Mouse (Mus musculus) retina, embryonic 14.5 days (tissue): ENCODE results near the gene Styk1.

ENCODE experiments used
- DNase-seq: peaks from one replicate; pipeline ENCODE4 v3.0.0-alpha.2; 2015; ENCODE audit warnings: low spot score

Gene Styk1

DNA sequence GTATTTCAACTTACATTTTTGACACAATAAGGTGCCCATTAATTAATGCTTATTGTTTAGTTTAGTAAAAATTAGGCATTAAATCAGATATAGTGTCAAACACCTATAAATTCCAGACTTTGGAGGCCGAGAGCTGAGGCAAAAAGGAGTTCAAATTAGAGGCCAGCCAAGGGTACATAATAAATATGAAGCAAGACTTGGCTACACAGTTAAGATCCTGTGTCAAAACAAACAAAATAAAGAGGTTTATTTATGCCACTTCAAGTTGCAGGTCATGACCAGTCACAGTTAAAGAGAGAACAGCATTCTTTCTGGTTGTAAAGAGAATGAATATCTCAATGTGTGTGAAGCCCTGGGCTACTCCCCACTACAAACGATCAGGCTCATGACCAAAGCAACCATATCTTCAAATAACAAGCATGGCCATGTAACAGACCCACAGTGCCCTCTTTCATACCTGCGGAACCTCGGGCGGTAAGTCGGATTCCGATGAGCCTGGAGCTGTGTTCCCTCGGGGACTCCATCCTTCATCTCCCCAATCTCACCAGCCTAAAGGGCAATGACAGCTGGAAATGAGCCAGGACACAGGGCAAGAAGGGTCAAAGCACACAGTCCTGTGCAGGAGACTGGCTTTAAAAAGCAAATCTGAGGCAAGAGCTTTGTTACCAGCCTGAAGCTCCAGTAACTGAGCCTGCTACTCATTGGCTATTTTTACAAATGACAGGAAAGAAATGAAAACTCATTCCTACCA is 16.6 kb upstream of the Styk1 start:
- no peak for DNase-seq

DNA sequence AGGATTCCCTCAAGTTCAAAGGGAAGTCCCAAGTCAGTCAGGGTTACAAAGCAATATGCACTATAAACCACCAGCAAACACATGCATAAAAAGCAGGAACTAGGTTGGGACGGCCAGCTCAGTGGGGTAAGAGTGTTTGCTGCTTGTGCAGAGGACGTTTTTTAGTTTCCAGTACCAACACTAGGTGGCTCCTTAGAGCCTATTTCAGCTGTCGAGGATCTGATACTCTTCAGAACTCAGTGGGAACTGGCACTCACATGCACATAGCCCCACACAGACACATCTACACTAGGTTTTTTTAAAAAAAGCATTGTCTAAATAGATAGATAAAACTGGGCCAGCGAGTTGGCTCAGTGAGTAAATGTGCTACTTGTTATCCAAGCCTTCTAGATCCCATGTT is 13.7 kb upstream of the Styk1 start:
- DNase-seq = peak; percentile 61

DNA sequence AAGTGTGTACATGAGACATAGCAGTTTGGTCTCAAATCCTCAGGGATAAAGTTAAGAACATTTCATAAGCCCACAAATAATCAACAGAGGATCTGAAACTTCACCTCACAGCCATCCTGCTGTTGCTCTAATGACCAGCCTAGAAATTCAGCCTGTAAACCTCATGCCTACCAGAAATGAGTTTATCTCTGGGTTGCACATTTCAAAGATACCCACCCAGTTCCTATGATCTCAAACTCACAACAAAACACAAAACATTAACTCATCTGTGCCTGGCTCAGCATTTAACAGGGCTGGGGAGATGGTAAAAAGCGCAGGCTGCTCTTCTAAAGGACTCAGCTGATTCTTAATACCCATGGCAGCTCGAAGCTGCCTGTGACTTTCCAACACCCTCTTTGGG is 11.0 kb upstream of the Styk1 start:
- DNase-seq = no peak

DNA sequence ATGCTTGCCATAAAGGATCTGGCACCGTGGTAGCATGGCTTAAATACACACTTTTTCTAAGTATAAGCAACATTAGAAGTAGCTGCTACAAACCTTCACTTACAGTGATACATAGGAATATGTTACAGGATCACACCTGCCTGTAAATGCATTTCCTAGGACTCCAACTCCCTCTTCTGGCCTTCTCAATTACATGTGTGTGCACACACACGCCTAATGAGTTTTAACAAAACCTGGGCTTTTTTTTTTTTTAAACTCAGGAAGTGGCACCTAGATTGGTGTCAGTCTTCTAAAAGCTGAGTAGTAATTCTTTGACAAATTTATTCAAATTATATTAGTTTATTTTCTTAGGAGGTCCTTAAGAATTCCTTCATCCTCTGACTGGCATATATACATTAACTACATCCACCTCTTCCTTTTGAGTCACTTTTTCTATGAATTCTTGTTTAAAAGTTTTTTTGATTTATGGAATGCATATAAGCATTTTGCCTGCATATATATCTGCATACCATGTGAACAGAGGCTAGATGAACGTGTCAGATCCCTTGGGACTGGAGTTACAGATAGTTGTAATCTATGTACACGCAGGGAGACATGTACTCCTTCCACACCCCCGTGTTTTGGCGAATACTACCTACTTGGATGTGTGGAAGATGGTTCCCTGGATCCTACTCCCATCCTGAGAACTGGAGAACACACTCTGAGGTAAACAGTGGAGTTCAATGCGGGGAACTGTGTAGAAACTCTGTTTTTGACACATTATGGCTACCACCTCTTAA is 9.8 kb upstream of the Styk1 start:
- no peak for DNase-seq

DNA sequence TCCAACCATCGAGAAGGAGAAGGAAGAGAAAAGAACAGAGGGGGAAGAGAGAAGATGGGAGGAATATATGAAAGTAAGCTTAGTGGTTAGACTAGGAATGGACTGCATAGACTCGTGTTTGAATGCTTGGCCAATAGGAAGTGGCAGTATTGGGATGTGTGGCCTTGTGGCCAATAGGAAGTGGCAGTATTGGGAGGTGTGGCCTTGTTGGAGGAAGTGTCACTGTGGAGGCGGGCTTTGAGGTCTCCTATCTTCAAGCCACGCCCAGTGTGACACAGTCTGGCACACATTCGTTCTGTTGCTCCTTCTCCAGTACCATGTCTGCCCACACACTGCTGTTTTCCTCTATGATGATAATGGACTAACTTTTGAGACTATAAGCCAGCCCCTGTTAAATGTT is 7.3 kb upstream of the Styk1 start:
- no peak for DNase-seq

DNA sequence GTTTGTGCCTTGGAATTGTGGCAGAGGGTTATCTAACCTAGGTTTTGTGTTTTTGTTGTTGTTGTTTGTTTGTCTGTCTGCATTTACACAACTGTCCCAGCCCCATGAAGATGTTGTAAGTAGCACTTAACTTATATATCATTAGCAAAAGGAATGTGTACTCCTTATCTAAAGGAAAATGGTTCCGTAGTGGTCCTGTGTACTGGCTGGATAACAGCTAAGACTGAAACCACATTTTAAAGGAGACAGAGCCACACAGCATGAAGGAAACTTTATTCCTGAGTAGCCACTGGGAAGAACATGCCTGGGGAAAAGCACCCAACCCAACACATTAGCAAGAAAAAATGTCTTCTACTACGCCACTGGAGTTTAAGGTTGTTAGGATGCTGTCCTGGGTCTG is 6.1 kb upstream of the Styk1 start:
- no peak for DNase-seq

DNA sequence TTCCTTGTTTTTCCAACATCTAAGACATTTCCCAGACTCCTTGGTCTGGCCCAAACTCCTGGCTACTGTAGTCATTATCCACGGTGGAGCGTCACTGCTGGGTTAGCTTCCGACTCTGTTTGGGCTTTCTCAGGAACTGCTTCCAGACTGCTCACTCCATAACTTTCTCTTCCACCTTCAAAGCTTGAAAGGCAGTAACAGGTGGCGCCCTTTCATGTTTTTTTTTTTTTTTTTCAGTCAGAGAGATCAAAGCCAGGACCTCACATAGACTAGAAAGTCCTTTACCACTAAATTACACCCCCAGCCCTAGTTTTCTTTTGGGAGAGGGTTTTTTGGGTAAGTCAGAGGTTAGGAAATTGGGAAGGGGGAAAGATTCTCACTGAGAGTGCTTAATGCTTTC is 1.5 kb upstream of the Styk1 start:
- DNase-seq = no peak

DNA sequence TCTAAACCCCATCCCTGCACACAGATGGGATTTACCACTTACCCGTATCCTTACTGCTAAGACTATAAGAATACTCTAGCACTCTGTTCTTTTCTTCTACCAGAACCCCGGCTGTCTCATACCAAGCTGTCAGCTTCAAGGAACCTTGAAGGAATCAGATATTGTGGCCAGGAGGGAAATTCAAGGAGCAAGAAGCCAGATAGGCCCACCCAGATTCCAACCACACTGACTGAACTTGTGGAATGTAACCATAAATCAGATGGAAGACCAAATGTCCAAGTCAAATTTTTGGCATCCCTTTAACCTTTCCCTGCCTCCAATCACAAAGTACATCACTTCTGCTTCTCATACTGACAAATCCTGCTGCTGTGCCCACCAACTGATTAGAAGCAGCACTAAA is 6.4 kb downstream of the Styk1 start:
- DNase-seq = no peak

DNA sequence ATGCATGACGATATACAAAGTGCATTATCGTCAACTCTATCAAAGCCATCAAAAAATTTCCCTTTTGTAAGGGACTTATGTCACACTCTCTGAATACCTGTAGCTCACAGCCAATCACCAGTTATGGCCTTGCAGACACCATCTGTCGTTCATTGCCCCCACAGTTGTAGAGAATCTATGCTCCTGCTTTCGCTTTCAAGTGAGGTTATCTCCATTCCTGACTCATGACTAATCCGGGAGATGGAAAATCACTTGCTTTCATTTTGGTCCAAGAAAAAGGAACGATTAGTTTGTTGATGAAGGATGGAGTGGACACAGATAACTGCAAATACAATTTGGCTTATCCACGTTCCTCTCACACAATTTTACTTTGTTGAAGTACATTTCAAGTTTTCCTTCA is 9.1 kb downstream of the Styk1 start:
- no peak for DNase-seq

DNA sequence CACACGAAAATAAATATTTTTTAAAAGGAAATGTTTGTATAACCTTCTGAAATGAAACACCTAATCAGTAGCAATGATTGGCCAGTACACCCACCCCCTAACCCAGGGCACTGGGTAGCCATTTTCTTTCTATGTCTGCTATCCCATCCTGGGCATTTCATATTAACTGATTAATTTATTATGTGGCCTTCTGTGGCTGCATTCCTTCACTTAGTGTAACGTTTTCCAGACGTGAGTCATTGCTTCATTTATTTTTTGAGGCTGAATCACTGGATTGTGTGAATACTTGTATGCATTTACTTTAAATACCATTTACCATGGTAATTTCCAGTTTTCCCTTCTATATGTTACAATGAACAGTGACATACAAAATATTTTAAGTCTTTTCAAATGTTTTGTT is 13.3 kb downstream of the Styk1 start:
- no peak for DNase-seq

DNA sequence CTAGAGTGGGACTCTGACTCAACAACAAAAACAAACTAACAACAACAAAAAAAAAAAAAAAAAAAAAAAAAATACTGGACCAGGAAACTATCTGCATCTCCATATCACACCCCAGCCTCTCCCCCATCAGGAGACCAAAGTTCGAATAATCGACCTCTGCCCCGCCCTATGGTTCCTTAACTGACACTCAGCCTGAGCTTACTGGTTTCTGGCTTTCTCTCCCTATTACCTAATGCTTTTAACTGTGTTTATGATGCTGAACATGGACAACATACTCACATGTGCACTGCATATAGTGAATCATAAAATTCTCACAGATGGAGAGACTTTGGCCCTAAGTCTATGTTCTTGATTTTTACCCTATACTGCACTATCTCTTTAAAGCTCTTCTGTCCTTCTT is 14.1 kb downstream of the Styk1 start:
- DNase-seq = no peak

DNA sequence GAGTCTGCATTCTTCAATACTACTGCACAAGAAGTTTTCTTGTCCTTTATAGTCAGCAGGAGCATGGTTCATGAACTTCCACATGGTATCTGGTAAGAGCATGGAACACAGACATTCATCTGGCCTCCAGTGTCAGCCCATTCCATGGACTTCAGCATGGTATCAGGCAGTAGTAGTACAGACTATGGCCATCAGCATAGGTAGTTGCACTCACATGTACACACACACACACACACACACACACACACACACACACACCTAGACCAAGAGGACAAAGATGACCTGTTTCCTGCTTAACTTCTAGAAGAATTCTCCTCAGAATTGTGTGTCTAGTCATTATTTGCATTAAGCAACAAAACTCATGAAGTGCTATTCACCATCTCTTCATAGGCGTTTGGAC is 14.6 kb downstream of the Styk1 start:
- DNase-seq = no peak

DNA sequence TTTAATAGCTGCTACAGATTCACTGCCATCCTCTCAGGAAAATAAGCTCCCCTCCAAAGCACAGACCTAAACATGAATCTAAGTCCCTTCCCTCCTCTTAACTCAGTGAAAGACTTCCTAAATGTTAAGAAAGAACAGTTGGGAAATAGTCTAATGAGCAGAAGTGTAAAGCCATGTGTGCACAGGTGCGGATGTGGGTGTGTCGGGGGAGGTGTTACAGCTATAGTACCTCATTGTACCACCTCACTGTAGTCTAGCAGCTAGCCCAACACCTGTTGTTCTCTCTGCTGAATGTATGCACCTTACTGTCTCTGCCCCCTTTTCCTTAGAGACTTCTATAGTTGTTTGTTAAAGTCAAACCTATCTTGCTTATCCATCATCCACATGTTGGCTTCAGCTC is 26.3 kb downstream of the Styk1 start:
- no peak for DNase-seq

DNA sequence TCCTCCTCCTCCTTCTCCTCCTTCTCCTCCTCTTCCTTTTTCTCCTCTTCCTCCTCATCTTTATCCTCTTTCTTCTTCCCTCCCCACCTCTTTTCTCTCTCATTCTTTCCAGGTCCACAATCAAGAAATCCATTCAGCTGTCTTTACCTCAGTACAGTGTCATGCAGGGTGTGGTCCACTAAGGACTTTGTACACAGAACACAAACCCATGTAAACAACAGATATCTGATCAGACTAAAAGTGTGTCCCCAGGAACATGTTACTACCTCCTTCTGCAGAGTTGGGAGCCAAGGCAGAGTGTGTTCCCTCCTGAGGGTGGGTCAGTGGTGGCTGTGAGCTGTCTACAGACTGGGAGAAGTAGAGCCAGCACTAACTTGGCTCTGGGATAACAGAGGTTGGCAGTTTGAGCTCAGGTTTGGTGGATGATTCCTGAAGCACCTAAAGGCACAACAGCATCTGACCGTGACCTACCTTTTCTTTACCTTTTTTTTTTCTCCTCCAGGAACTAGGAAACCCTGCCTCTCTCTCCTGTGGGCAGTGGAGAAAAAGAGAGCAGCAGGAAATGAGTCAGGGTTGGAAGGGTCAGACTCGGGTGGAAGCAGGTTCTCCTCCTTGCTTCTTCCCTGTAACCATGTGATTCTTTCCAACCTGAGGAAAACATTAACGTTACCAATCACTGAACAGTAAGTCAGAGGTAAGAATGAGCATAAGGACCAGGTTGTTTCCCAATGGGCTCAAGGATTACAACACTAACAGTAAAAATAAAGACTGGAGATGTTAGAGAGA is 31.4 kb downstream of the Styk1 start:
- no peak for DNase-seq

DNA sequence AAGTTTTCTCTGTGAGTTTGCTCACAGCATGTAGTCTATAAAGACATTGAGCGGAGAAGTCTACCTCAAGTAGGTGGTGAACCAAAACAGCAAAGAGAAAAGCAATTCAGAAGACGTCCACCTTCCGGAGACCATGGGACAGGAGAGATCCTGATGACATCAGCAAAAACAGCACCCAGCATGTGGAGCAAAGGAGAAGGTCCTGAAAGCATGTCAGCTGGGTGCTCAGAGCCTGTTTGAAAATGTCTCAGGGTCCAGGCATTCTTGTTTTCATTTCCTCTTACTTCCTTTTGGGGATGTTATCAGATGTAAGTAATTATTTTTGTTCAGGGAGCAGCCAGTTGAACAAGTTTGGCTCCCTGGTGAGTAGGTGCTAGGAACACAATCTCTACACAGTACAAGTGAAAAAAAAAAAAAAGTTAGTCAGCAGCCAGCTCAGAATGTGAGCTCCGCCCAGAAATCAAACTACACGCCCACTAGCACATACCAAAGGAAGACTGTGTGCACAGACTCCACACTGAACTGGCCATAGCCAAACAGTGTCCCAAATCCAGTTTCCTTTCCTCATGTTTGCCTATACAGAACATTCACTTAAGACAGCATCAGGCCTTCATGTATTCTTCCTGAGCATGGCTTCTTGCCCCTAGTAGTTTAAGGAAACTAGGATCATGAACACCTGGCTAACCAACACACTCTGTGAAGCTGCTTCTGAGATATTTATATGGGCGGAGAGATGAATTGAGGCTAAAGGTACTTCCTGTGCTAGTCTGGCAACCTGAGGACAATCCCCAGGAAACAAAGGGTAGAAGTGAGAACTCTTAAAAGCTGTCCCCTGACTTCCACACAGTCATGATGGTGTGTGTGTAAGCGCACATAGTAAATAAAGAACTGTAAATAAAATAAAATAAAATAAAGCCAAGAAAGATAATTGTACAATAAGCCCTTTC is 37.0 kb downstream of the Styk1 start:
- no peak for DNase-seq

DNA sequence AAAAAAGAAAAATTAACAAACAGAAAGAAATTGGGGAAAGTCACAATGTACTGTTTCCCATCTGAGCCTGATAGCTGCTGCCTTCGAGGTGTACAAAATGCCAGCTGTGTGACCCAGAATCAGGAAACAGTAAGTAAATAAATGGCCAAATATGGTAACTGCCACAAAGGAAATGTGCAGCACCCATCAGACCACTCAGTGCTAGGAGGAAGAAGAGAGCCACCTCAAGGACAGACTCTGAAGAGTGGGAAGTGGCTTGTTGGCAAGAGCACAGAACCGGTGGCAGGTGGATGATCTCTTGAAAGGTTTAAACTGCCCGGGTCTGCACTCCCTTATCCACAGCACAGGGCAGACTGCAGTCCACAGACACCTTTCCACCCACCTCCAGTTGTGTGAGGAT is 45.4 kb downstream of the Styk1 start:
- no peak for DNase-seq

DNA sequence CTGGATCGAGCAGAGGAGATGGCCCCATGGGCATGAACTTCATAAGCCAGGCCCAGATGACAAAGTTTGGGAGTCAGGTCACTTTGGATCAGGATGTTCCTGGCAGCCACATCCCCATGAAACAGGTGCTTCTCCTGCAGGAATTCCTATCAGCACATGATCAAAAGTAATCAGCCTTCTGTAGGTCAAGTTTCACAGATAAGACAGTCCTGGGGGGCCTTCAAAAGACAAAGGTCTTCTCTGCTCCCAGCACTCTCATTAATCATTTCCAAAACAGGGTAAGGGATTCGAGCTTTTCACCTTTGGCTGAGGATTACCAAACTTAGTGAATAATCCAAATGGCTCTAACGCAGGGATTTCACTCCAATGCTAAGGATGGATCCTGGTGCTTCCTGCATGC is 48.6 kb downstream of the Styk1 start:
- no peak for DNase-seq

DNA sequence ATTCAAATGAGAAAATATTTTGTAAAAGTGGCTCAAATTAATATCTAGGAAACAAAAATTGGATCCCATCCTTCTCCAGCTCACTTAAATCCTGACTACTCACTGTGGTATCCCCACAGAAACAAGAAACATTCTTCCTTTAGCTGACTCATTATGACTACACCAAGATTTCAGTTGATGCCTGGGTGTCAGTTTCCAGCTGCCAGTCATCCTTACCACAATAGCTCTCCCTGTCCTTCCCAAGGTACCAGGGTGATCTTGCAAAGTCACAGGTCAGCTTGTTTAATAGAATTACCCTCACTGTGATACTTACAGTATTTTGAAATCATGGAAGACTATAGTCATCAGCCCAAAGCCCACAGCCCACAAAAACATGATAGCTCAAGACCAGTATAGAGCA is 54.9 kb downstream of the Styk1 start:
- DNase-seq = no peak

DNA sequence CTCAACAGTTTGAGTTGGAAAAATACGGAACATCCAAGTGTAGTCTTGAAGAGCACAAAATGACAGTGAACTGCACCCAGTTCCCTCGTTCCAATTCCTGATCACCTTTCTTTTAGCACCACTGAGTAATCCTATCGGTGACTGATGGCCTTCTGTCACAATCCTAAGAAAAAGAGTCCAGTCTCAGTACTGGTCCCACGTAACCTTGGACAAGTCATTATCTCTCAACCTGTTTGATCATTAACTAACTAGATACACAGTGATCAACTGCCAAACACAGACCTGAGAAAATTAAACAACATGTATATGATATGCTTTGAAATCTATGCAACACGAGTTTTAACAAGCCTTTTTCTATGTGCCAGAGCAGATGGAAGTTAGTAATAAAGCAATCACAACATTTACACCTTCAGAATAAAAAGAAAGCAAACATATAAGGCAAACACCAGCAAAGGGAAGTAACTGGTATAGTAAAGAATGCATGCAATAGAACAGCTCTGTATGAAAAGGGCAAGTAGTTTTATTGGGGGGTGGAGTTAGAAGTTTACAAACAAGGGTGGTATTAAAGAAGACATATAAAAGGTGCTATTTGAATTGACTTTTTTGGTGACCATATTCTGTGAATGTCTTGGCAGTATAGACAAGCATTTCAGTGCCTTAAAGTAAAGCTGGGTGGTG is 58.8 kb downstream of the Styk1 start:
- no peak for DNase-seq

DNA sequence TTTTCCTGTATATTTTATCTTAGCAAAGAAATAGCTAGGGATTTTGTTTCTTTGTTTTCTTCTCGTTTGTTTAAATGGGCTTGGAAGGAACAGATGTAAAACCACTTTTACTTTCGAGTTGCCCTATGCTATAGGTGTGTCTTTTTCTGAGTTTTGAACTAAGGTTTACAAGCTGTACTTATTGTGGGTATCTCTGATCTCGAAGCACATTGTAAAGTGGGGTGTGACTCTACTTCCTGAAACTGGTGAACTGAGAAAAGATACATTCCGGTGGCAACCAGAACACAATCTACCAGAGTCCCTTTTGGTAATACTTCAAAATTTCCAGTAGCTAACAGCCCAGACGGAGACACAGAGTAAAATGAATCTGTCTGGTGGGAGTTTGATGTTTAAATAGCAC is 59.5 kb downstream of the Styk1 start:
- DNase-seq = no peak
